Mouse (Mus musculus) embryonic facial prominence, embryonic 11.5 days (tissue): Measurements from ENCODE around the gene Tmem265. TPM values are rescaled to one million over a fixed set of nuclear protein-coding genes. Genes with fewer than 3 reads are reported as not detected.

Experiments
- ATAC-seq: fragments of 200-750 bp; cut with Nextera tagmentation; replicated peaks from 2 replicates; pipeline ENCODE4 v1.8.0; 2017; ENCODE audit warnings: low read depth; ENCODE audit not compliant: insufficient number of reproducible peaks, low FRiP score, low TSS enrichment
- DNase-seq: peaks from one replicate; pipeline ENCODE4 v3.0.0-alpha.2; 2015; ENCODE audit warnings: low spot score
- H3K27ac ChIP-seq: fragments of 300-500 bp; sonication (generic); replicated peaks from 2 replicates; pipeline ENCODE4 v1.5.1; 2014; ENCODE audit warnings: mild to moderate bottlenecking, low read depth, low read length, control low read depth
- H3K27me3 ChIP-seq: fragments of 300-500 bp; sonication (generic); 2 replicates; pipeline ENCODE4 v1.6.1; 2014; ENCODE audit warnings: mild to moderate bottlenecking, low read length, moderate library complexity, mixed read lengths; ENCODE audit not compliant: control insufficient read depth, insufficient read depth
- H3K36me3 ChIP-seq: fragments of 300-500 bp; sonication (generic); replicated peaks from 2 replicates; pipeline ENCODE4 v1.6.1; 2014; ENCODE audit warnings: low read depth, mild to moderate bottlenecking, low read length, moderate library complexity, mixed read lengths; ENCODE audit not compliant: control insufficient read depth, insufficient read depth
- H3K4me1 ChIP-seq: fragments of 300-500 bp; sonication (generic); 2 replicates; pipeline ENCODE4 v1.6.1; 2014; ENCODE audit warnings: low read length, mixed read lengths; ENCODE audit not compliant: control insufficient read depth, insufficient read depth
- H3K4me2 ChIP-seq: fragments of 300-500 bp; sonication (generic); 2 replicates; pipeline ENCODE4 v1.6.1; 2014; ENCODE audit warnings: low read depth, mild to moderate bottlenecking, control low read depth, low read length, moderate library complexity
- H3K4me3 ChIP-seq: fragments of 300-500 bp; sonication (generic); 2 replicates; pipeline ENCODE4 v1.5.1; 2014; ENCODE audit warnings: low read depth, low read length, control low read depth
- H3K9ac ChIP-seq: fragments of 300-500 bp; sonication (generic); replicated peaks from 2 replicates; pipeline ENCODE4 v1.6.1; 2014; ENCODE audit warnings: mild to moderate bottlenecking, control low read depth, low read length
- H3K9me3 ChIP-seq: fragments of 300-500 bp; sonication (generic); replicated peaks from 2 replicates; pipeline ENCODE4 v1.6.1; 2016; ENCODE audit warnings: mild to moderate bottlenecking, low read length, inconsistent platforms, mixed read lengths; ENCODE audit not compliant: control insufficient read depth
- WGBS: fragments of 180-500 bp; shearing (Covaris S2); extraction: QIAGEN DNeasy Blood & Tissue Kit; methylation state at CpG from one replicate; pipeline ENCODE4 v1.1.7; 2014; 5-methylcytosine and 5-hydroxymethylcytosine counted together
- polyA plus RNA-seq: library from polyadenylated mRNA; unstranded; fragments of >200 nt; fragmentation: Nextera tagmentation; extraction: Ambion mirVana; gene quantifications from 2 replicates; pipeline ENCODE4 v1.2.1, GENCODE M21; 2014

The Tmem265 gene
- polyA plus RNA-seq, 1 experiment from 2014 or later = 4.8 TPM

DNA sequence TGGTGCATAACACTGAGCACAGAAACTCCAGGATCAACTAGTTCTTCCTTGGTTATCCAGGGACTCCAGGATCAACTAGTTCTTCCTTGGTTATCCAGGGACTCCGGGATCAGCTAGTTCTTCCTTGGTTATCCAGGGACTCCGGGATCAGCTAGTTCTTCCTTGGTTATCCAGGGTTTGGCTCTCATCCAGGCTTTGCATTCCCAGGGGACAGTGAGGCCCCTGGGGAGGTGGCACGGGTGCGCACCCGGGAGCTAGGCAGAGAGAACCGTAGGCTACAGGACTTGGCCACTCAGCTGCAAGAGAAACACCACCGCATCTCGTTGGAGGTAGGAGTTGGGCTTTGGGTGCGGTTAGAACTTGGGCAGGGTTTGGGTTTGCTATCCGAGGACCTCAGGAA is 29.9 kb downstream of the Tmem265 start:
- peaks cover 23% of the 10 kb centered on the region for H3K36me3 ChIP-seq
- WGBS = 93% methylated on average over 10 of the region's 10 CpGs
- no peak overlapping the region for H3K9ac ChIP-seq
- DNase-seq = no peak
- no peaks in the 10 kb centered on the region for H3K9me3 ChIP-seq
- no peak overlapping the region for H3K4me2 ChIP-seq
- no peaks in the 10 kb centered on the region for H3K27me3 ChIP-seq
- H3K27ac ChIP-seq = no peak overlapping the region
- no peaks in the 10 kb centered on the region for H3K4me1 ChIP-seq
- H3K4me3 ChIP-seq = no peak overlapping the region
- ATAC-seq = no peak

- no peak overlapping the region for H3K4me2 ChIP-seq
- H3K36me3 ChIP-seq = peaks cover 28% of the 10 kb centered on the region
- no peak overlapping the region for H3K4me3 ChIP-seq
- no peak overlapping the region for H3K27ac ChIP-seq
- H3K9me3 ChIP-seq = no peaks in the 10 kb centered on the region
- 93% methylated on average over 14 of the region's 14 CpGs for WGBS
- no peak overlapping the region for H3K9ac ChIP-seq
- DNase-seq = no peak
- no peaks in the 10 kb centered on the region for H3K27me3 ChIP-seq
- no peaks in the 10 kb centered on the region for H3K4me1 ChIP-seq
- no peak for ATAC-seq
Observed at GRCm38 (mm10) chr7:127592575-127592974, 31.4 kb downstream of the Tmem265 start.

DNA sequence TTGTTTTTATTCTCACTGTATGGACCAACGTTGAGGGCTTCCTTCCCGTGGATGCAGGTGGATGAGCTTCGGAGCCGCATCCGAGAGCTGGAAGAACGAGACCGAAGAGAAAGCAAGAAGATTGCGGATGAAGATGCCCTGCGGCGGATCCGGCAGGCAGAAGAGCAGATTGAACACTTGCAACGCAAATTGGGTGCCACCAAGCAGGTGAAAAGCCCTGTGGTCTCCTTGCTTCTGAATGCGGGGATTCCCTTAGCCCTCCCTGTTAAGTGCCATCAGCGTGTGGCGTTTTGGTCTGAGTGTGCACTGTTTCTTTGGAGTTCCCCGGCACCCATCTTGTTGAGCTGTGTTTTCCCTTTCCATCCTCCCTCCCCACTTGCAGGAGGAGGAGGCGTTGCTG is 35.6 kb downstream of the Tmem265 start:
- peaks cover 32% of the 10 kb centered on the region for H3K36me3 ChIP-seq

GRCm38 (mm10) chr7:127600612-127601011 is 39.4 kb downstream of the Tmem265 start:
- Histone ChIP-seq H3K27ac (no peak overlapping the region), H3K4me1 (no peaks in the 10 kb centered on the region), H3K9me3 (no peaks in the 10 kb centered on the region), H3K4me2 (no peak overlapping the region), H3K27me3 (no peaks in the 10 kb centered on the region), H3K9ac (no peak overlapping the region), H3K4me3 (no peak overlapping the region), H3K36me3 (peaks cover 20% of the 10 kb centered on the region)
- no peak for DNase-seq
- WGBS = 94% methylated on average over 7 of the region's 7 CpGs
- no peak for ATAC-seq

More for the DNA sequence above, 35.6 kb downstream of the Tmem265 start:
- Histone ChIP-seq H3K4me3 (no peak overlapping the region), H3K4me1 (no peaks in the 10 kb centered on the region), H3K27ac (no peak overlapping the region), H3K9me3 (no peaks in the 10 kb centered on the region), H3K4me2 (no peak overlapping the region), H3K27me3 (no peaks in the 10 kb centered on the region), H3K9ac (no peak overlapping the region)
- DNase-seq (no peak), ATAC-seq (no peak)
- 96% methylated on average over 17 of the region's 17 CpGs for WGBS

DNA sequence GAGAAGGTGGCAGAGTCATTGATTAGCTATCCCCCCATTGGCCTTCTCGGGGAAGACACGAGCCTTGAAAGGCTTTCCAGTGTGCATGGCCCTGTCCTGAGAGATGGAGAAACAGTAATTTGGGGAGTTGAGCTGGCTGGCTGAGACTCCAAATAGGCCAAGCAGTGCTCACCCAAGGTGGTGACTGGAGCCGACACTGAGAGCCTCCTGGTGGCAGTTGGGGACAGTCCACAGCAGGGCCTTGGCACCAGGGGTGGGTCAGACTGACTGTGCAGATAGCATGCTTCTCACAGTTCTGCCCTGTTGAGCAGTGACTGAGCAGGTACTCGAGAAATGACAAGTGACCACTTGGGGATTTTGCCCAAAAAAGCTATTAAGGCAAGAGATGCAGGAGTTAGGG is 40.5 kb downstream of the Tmem265 start:
- 86% methylated on average over 4 of the region's 4 CpGs for WGBS
- peaks cover 12% of the 10 kb centered on the region for H3K36me3 ChIP-seq

DNA sequence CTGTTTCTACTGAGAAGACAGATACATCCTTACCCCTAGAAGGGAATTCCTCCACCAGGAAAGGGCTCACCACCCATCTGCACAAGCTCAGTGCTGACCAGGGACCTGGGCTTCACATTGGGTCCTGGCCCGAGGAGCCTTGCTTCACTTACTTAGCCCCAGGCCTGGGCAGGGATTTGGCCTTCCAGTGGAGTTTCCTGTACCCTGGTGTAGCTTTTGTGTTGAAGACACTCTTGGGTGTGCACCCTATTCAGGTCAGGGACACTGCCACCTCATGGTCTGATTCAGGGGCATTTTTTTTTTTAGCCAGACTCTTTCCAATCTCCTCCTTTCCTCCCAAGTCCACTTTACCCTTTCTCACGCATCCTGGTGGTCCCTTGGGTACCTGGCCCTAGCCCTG is 41.7 kb downstream of the Tmem265 start:
- ATAC-seq (no peak), DNase-seq (no peak)
- Histone ChIP-seq H3K36me3 (peaks cover 12% of the 10 kb centered on the region), H3K4me2 (no peak overlapping the region), H3K27ac (no peak overlapping the region), H3K27me3 (no peaks in the 10 kb centered on the region), H3K4me1 (no peaks in the 10 kb centered on the region), H3K4me3 (no peak overlapping the region), H3K9me3 (no peaks in the 10 kb centered on the region), H3K9ac (no peak overlapping the region)
- WGBS = 87% methylated on average over 2 of the region's 2 CpGs

More for the DNA sequence above, 40.5 kb downstream of the Tmem265 start:
- no peaks in the 10 kb centered on the region for H3K4me1 ChIP-seq
- no peak overlapping the region for H3K4me3 ChIP-seq
- no peaks in the 10 kb centered on the region for H3K27me3 ChIP-seq
- no peak overlapping the region for H3K9ac ChIP-seq
- no peak for DNase-seq
- ATAC-seq = no peak
- no peak overlapping the region for H3K4me2 ChIP-seq
- no peaks in the 10 kb centered on the region for H3K9me3 ChIP-seq
- no peak overlapping the region for H3K27ac ChIP-seq

DNA sequence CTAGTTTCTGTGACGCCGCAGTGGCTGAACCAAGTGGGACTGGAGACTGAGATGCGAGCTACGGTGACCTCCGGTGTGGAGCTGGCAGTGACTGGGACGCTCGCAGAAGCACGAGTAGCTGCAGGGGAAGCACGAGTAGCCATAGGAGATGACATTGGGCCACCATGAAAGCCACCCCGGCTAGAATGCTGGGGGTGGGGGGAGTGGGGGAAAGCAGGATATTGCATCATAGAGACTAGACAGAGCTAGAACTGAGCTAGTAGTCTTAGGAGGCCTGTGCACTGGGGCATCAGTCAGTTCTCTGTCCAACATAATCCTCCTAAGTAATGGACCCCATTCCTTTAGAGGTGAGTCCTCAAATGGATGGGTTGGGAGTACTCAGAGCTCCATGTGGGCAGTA is 43.1 kb downstream of the Tmem265 start:
- Histone ChIP-seq H3K4me3 (no peak overlapping the region), H3K9ac (no peak overlapping the region), H3K36me3 (peaks cover 12% of the 10 kb centered on the region), H3K4me1 (no peaks in the 10 kb centered on the region), H3K27ac (no peak overlapping the region), H3K27me3 (no peaks in the 10 kb centered on the region), H3K9me3 (no peaks in the 10 kb centered on the region), H3K4me2 (no peak overlapping the region)
- WGBS = 95% methylated on average over 10 of the region's 10 CpGs
- no peak for ATAC-seq
- no peak for DNase-seq

DNA sequence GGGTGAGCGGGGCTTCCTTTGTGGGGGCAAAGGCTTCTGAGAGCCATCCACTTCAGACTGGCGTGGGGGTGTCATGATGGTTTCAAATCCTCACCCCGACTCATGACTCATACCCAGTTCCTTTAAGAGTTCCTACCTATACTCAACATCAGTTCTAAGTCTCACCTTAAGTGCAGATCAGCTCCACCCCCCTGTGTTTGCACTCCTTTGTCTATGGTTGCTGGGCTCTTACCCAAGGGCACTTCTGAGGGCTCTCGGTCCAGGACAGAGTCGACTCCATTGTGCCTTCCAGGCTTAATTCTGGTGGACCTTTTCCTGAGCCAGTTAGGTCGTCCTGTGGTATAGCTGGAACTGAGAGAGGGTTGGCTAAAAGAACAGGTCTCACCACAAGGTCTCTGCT is 46.0 kb downstream of the Tmem265 start:
- Histone ChIP-seq H3K4me1 (no peaks in the 10 kb centered on the region), H3K4me3 (no peak overlapping the region), H3K27ac (no peak overlapping the region), H3K4me2 (no peak overlapping the region), H3K9me3 (no peaks in the 10 kb centered on the region), H3K36me3 (peaks cover 27% of the 10 kb centered on the region), H3K9ac (no peak overlapping the region), H3K27me3 (no peaks in the 10 kb centered on the region)
- 82% methylated on average over 6 of the region's 6 CpGs for WGBS
- DNase-seq (no peak), ATAC-seq (no peak)
